Mouse (Mus musculus): ENCODE measurements around the gene Hoxc10.

DNA sequence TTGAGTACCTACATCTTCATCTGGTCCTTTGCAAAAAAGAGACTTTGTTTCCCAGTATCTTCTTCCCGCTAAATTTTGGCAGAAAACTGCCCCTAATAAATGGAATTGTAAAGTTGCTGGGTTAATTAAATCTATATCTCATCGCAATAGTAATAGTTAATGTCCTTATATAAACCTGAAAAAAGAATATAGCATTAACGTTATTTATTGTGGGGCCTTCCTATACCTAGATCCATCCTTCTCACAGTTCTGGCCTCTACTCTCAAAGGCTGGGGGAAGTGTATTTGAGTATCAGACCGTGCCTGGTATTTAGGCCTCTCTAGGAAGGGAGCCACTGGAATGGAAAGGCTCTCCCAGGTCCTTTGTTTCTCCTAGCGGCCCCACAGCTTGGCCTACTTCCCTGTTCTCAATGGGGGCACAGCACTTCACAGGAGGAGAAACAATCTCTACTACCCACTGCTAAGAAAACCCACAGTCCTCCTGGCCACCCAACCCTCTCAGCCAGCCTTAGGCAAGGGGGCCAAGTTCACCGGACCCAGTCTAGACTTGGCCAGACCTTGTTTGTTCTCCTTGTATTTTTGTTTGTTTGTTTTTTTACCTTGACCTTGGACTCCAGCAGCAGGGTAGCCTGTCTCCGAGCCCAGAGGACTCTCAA is 47.9 kb upstream of the Hoxc10 start:
- TF ChIP-seq FLI1 (IDR thresholded peaks at IDR 0.05; ENCODE audit: low read length) (no peak), GATA1 (IDR thresholded peaks at IDR 0.05; ENCODE audit: borderline replicate concordance, low read length) (no peak)
